Mouse (Mus musculus): ENCODE measurements around the gene Dnah10. TPM values are rescaled to one million over a fixed set of nuclear protein-coding genes. Genes with fewer than 3 reads are reported as not detected.

Gene Dnah10
- polyA plus RNA-seq, 1 experiment from 2014 or later: 0.11 TPM

- 43% methylated on average over 4 of the region's 4 CpGs for WGBS
- ATAC-seq (replicated peaks): no peak
- no peak overlapping the region for H3K9ac ChIP-seq (replicated peaks)
These were observed 126.7 kb downstream of the Dnah10 start for GRCm38 (mm10) chr5:124851572-124851971.

DNA sequence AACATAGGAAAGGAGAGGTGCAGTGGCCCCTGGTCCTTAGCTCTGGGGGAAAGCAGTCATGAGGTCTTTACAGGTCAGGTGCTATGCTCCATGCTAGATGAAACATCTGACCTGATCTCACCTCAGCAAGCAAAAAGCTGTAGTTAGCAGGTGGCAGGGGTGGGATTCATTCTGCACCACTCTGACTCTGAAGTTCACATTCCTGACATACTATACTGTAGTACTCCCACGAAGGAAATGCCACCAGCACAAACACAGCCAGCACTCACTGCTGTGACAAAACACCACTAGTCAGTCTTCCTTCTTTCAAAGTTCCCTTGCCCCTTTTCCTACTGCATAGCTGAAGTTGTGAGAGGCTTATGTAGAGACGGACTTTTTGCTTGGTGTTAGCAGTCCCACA lies 127.4 kb downstream of the Dnah10 start:
- H3K9ac ChIP-seq (replicated peaks): no peak overlapping the region
- H3K9me3 ChIP-seq: no peaks in the 10 kb centered on the region
- H3K36me3 ChIP-seq: no peaks in the 10 kb centered on the region
- no peak for ATAC-seq (replicated peaks)
- H3K4me2 ChIP-seq (replicated peaks): no peak overlapping the region
- no peaks in the 10 kb centered on the region for H3K4me1 ChIP-seq
- H3K27ac ChIP-seq (replicated peaks): no peak overlapping the region
- H3K27me3 ChIP-seq: no peaks in the 10 kb centered on the region
- H3K4me3 ChIP-seq: no peak overlapping the region
- 43% methylated on average over 2 of the region's 2 CpGs for WGBS

More at GRCm38 (mm10) chr5:124851572-124851971, 126.7 kb downstream of the Dnah10 start:
- Histone ChIP-seq H3K36me3 (no peaks in the 10 kb centered on the region), H3K27ac (replicated peaks) (no peak overlapping the region), H3K9me3 (no peaks in the 10 kb centered on the region), H3K27me3 (no peaks in the 10 kb centered on the region), H3K4me1 (no peaks in the 10 kb centered on the region), H3K4me3 (no peak overlapping the region), H3K4me2 (replicated peaks) (no peak overlapping the region)

DNA sequence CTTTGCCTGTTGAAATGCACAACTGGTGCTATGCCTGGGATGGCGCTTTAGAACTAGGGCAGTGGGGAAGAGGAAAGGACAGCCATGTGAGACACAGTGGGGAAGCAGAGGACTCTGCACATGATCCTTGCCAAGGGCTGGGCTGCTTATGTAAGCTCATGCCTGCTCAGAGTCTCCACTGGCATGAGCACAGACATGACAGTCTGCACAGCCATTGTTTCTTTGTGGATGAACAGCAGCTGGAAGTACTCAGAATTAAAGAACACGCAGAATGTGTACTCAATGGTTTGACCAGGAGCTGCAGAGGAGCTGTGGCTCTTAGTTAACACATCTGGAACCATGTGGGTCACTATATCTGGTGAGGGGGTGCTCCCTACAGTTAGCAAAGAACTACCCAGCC lies 128.2 kb downstream of the Dnah10 start:
- no peaks in the 10 kb centered on the region for H3K36me3 ChIP-seq
- H3K4me2 ChIP-seq (replicated peaks): no peak overlapping the region
- H3K27me3 ChIP-seq: no peaks in the 10 kb centered on the region
- no peak overlapping the region for H3K4me3 ChIP-seq
- H3K4me1 ChIP-seq: no peaks in the 10 kb centered on the region
- WGBS: 83% methylated on average over 2 of the region's 2 CpGs
- no peaks in the 10 kb centered on the region for H3K9me3 ChIP-seq
- ATAC-seq (replicated peaks): no peak
- no peak overlapping the region for H3K27ac ChIP-seq (replicated peaks)
- no peak overlapping the region for H3K9ac ChIP-seq (replicated peaks)

DNA sequence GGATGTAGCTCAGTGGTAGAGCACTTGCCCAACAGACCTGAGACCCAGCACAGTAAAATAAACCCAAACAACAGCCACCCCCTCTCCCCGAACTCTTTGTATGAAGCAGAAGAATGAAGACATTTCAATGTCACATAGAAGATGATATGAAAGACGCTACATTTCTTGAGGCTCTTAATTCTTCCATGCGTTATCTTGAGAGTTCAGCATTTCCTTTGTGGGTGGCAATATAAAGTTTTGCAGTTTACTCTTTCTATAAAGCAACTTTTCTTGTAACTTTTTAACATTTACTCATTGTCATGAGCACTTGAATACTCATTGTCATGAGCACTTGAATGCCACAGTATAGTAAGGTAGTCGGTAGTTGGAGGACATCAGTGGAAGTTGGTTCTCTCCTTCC lies 129.3 kb downstream of the Dnah10 start:
- Histone ChIP-seq H3K4me1 (no peaks in the 10 kb centered on the region), H3K9me3 (no peaks in the 10 kb centered on the region), H3K27ac (replicated peaks) (no peak overlapping the region), H3K27me3 (no peaks in the 10 kb centered on the region), H3K9ac (replicated peaks) (no peak overlapping the region), H3K4me3 (no peak overlapping the region), H3K4me2 (replicated peaks) (no peak overlapping the region), H3K36me3 (no peaks in the 10 kb centered on the region)
- no peak for ATAC-seq (replicated peaks)
- WGBS: 93% methylated on average over 4 of the region's 4 CpGs

- Histone ChIP-seq H3K9me3 (no peaks in the 10 kb centered on the region), H3K4me1 (peaks cover 31% of the 10 kb centered on the region), H3K9ac (replicated peaks) (no peak overlapping the region), H3K27me3 (no peaks in the 10 kb centered on the region), H3K36me3 (no peaks in the 10 kb centered on the region), H3K4me2 (replicated peaks) (peak overlapping the region; percentile 94), H3K4me3 (no peak overlapping the region), H3K27ac (replicated peaks) (no peak overlapping the region)
- no peak for ATAC-seq (replicated peaks)
- 13% methylated on average over 5 of the region's 5 CpGs for WGBS
These were observed 135.1 kb downstream of the Dnah10 start for GRCm38 (mm10) chr5:124860013-124860412.

DNA sequence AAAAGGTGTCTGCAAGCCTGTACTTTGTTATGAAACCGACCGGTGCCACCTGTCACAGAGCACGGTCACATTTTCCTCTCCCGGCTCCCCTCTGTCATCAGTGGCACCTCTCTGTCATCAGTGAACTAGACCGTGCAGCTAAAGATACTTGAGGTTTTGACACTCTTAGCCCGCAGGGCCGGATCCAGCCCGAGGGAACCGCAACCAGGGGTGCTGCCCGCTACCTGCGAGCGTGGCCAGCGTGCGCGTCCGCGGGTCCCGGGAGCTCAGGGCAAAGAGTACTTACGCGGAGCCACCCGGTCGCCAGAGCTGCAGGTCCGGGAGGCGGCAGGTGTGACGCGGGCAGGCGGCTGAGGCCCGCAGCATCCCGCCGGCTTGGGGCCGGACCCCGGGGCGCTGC lies 136.6 kb downstream of the Dnah10 start:
- H3K9me3 ChIP-seq: no peaks in the 10 kb centered on the region
- no peaks in the 10 kb centered on the region for H3K27me3 ChIP-seq
- under 1% methylated on average over 18 of the region's 33 CpGs for WGBS
- peak overlapping the region; percentile 98 for H3K4me3 ChIP-seq
- peak; percentile 3; the same call in 1 of the 2 replicates for ATAC-seq (replicated peaks)
- peak overlapping the region; percentile 94 for H3K4me2 ChIP-seq (replicated peaks)
- peaks cover 7% of the 10 kb centered on the region; the same call in 1 of the 2 replicates for H3K36me3 ChIP-seq
- H3K4me1 ChIP-seq: peaks cover 38% of the 10 kb centered on the region
- peak overlapping the region; percentile 96 for H3K27ac ChIP-seq (replicated peaks)
- peak overlapping the region; percentile 84 for H3K9ac ChIP-seq (replicated peaks)

GRCm38 (mm10) chr5:124862013-124862866 lies 137.4 kb downstream of the Dnah10 start, which contains the start of the genes Ccdc92 and Zfp664:
TSS of gene Ccdc92 (minus strand) at chr5:124862424.
TSS of gene Zfp664 (plus strand) at chr5:124862691.
- Histone ChIP-seq H3K4me1 (peaks cover 45% of the 10 kb centered on the region), H3K27ac (replicated peaks) (peak within 1 kb of the TSS; percentile 96), H3K4me2 (replicated peaks) (peak within 1 kb of the TSS; percentile 94), H3K9ac (replicated peaks) (peak within 1 kb of the TSS; percentile 92), H3K4me3 (peak within 1 kb of the TSS; percentile 98), H3K9me3 (no peaks in the 10 kb centered on the region), H3K36me3 (peaks cover 7% of the 10 kb centered on the region; the same call in 1 of the 2 replicates), H3K27me3 (no peaks in the 10 kb centered on the region)
- WGBS: under 1% methylated on average over 60 of the region's 103 CpGs
- ATAC-seq (replicated peaks): peak; percentile 91

DNA sequence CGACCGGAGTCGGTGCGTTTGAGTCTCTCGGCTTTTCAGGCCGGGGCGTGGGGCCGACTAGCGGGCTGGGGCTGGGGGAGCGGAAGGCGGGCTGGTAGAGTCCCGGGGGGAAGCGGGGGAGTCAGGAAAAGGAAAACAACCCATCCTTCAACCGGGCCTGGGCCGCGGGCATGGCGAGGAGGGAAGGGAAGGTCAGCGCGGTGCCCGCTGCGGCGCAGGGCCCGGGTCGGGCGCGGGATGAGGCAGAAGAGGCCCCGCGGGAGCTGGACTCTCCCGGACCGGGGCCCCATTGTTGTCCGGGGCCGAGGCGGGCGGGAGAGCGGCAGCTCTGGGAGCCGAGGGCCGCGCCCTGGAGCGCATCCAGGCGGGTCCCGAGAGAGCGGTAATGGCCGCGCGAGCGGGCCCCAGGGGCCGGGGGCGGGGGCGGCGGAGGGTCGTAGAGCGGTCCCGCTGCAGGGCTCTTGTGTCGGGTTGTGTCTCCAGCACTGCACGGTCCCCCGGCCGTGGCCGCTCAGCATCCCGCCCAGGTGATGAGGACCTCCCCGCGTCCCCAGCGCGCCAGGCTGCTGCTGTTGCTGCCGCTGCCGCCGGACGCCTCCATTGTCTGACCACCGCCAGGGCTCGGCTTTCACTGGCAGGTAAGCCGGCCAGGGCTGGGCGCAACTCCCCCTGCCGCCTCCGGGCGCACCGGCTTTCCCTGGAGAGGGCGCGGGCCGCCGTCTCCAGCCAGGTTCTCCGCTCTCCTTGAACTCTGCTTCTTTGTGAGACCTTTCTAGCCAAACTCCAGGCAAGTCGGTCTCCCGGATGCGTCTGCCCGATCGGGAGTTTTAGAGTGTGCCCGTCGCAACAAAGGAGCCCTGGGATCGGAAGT lies 138.2 kb downstream of the Dnah10 start:
- peak overlapping the region; percentile 92 for H3K9ac ChIP-seq (replicated peaks)
- H3K36me3 ChIP-seq: peaks cover 10% of the 10 kb centered on the region; the same call in 1 of the 2 replicates
- no peaks in the 10 kb centered on the region for H3K9me3 ChIP-seq
- no peaks in the 10 kb centered on the region for H3K27me3 ChIP-seq
- peak overlapping the region; percentile 95 for H3K27ac ChIP-seq (replicated peaks)
- WGBS: under 1% methylated on average over 87 of the region's 88 CpGs
- peak; percentile 26 for ATAC-seq (replicated peaks)
- H3K4me2 ChIP-seq (replicated peaks): peak overlapping the region; percentile 81
- peak overlapping the region; percentile 98 for H3K4me3 ChIP-seq
- peaks cover 48% of the 10 kb centered on the region for H3K4me1 ChIP-seq

DNA sequence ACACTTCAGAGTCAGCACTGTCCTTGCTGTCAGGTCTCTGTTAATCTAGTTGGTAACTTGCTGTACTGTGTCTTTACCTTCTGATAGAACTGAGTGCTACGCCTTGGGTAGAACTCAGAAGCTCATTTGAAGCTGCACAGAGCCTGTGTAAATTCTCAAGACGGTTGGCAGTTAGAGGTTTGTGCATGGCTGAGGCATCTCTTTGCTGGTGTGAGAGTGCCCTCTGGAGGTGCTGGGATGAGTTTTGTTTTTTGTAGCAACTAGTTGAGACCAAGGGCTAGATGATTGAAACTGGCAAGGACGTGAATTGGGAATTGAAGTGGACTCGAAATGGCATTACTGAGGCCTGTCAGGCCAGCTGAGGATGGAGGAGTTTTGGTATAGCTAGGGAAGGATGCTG lies 144.1 kb downstream of the Dnah10 start:
- Histone ChIP-seq H3K4me2 (replicated peaks) (no peak overlapping the region), H3K27me3 (no peaks in the 10 kb centered on the region), H3K36me3 (peaks cover 10% of the 10 kb centered on the region; the same call in 1 of the 2 replicates), H3K4me3 (no peak overlapping the region), H3K9ac (replicated peaks) (no peak overlapping the region), H3K4me1 (peaks cover 57% of the 10 kb centered on the region), H3K9me3 (no peaks in the 10 kb centered on the region), H3K27ac (replicated peaks) (no peak overlapping the region)
- ATAC-seq (replicated peaks): no peak
- WGBS: 39% methylated on average over 4 of the region's 4 CpGs

DNA sequence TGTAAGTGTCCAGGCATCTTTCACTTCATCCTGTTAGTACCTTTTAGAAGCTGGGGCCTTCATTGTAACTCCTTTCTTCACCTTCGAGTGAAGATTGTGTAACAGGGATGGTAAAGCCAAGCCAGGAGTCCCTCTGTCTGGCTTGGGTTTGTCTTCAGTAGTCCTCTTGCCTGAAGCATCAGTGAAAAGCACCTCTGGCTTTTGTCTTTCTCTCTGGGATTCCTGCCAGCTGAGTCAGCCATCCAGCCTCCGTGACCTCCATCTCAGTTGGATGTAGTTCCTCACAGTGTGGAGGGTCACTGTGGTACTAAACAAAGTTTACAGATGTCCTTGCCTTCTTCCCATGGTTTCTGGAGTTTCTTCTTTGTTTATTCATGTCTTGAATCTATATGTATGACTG lies 147.1 kb downstream of the Dnah10 start:
- 51% methylated on average over 2 of the region's 2 CpGs for WGBS
- H3K4me3 ChIP-seq: no peak overlapping the region
- no peak for ATAC-seq (replicated peaks)
- H3K27ac ChIP-seq (replicated peaks): no peak overlapping the region
- H3K27me3 ChIP-seq: no peaks in the 10 kb centered on the region
- H3K4me2 ChIP-seq (replicated peaks): no peak overlapping the region
- H3K9me3 ChIP-seq: no peaks in the 10 kb centered on the region
- H3K4me1 ChIP-seq: peaks cover 35% of the 10 kb centered on the region
- peaks cover 10% of the 10 kb centered on the region; the same call in 1 of the 2 replicates for H3K36me3 ChIP-seq
- no peak overlapping the region for H3K9ac ChIP-seq (replicated peaks)

- Histone ChIP-seq H3K9me3 (no peaks in the 10 kb centered on the region), H3K9ac (replicated peaks) (no peak overlapping the region), H3K27me3 (no peaks in the 10 kb centered on the region), H3K4me2 (replicated peaks) (no peak overlapping the region), H3K27ac (replicated peaks) (no peak overlapping the region), H3K4me1 (peaks cover 30% of the 10 kb centered on the region), H3K4me3 (no peak overlapping the region), H3K36me3 (peaks cover 7% of the 10 kb centered on the region; the same call in 1 of the 2 replicates)
- 87% methylated on average over 3 of the region's 3 CpGs for WGBS
- ATAC-seq (replicated peaks): no peak
These were observed 148.2 kb downstream of the Dnah10 start for GRCm38 (mm10) chr5:124873096-124873495.
